Mouse (Mus musculus): ENCODE results near the gene Itgb1. TPM values are rescaled to one million over a fixed set of nuclear protein-coding genes. Genes with fewer than 3 reads are reported as not detected.

Itgb1 gene
- polyA plus RNA-seq, 1 experiment from 2014 or later: 349 TPM

DNA sequence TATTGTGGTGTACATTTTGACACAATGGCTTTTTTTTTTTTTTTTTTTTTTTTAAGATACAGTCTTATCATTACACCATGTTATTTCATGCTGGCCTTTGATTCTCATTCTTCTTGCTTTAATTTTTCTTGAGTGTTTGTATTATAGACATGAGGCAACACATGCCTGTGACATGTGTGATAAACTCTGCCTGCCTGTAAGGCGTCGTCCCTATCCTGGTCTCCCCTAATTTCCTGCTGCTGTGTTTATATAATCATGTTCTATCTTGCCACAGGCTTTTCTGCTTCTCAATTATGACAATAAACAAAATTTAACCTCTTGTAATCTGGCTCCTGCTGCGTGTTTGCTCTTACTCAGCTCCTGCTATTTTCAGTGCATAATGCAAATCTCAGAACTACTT, 12.5 kb downstream of the Itgb1 start:
- no peaks in the 10 kb centered on the region for H3K9me3 ChIP-seq (replicated peaks; ENCODE audit: control insufficient read depth, low read length)
- H3K27me3 ChIP-seq (ENCODE audit: control insufficient read depth, insufficient read depth, low read length): no peaks in the 10 kb centered on the region
- no peak overlapping the region for H3K4me2 ChIP-seq (ENCODE audit: low read depth, low read length)
- H3K9ac ChIP-seq (ENCODE audit: low read length): no peak overlapping the region
- H3K4me1 ChIP-seq (ENCODE audit: control insufficient read depth, insufficient read depth, low read length): peaks cover 22% of the 10 kb centered on the region
- 60% methylated on average over 3 of the region's 3 CpGs for WGBS
- H3K36me3 ChIP-seq (ENCODE audit: control insufficient read depth, insufficient read depth): no peaks in the 10 kb centered on the region
- H3K27ac ChIP-seq (ENCODE audit: low read length): no peak overlapping the region
- ATAC-seq (replicated peaks; ENCODE audit: extremely low read depth, insufficient read depth, low FRiP score): no peak
- no peak overlapping the region for H3K4me3 ChIP-seq (ENCODE audit: low read length)

DNA sequence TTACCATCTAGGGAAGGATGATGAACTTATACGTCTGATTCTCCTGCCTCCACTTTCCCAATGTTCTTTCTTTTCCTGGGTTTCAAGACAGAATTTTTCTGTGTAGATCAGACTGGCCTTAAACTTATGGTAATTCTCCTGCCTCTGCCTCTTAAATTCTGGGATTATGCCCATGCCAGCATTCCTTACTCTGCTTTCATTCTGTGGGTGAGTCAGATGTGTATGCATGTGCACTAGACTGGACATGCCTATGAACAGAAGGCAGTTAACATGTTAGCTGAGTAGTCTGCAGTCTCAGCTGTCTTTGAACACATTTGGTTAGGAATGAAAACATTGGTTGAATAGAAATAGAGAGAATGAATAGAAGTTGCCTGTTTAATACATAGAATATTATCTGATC, 18.9 kb downstream of the Itgb1 start:
- no peak overlapping the region for H3K9ac ChIP-seq (ENCODE audit: low read length)
- H3K36me3 ChIP-seq (ENCODE audit: control insufficient read depth, insufficient read depth): peaks cover 15% of the 10 kb centered on the region
- no peaks in the 10 kb centered on the region for H3K9me3 ChIP-seq (replicated peaks; ENCODE audit: control insufficient read depth, low read length)
- H3K27me3 ChIP-seq (ENCODE audit: control insufficient read depth, insufficient read depth, low read length): no peaks in the 10 kb centered on the region
- ATAC-seq (replicated peaks; ENCODE audit: extremely low read depth, insufficient read depth, low FRiP score): no peak
- no peak overlapping the region for H3K27ac ChIP-seq (ENCODE audit: low read length)
- H3K4me1 ChIP-seq (ENCODE audit: control insufficient read depth, insufficient read depth, low read length): peaks cover 9% of the 10 kb centered on the region
- 77% methylated on average over 1 of the region's 1 CpGs for WGBS
- H3K4me3 ChIP-seq (ENCODE audit: low read length): no peak overlapping the region
- no peak overlapping the region for H3K4me2 ChIP-seq (ENCODE audit: low read depth, low read length)

DNA sequence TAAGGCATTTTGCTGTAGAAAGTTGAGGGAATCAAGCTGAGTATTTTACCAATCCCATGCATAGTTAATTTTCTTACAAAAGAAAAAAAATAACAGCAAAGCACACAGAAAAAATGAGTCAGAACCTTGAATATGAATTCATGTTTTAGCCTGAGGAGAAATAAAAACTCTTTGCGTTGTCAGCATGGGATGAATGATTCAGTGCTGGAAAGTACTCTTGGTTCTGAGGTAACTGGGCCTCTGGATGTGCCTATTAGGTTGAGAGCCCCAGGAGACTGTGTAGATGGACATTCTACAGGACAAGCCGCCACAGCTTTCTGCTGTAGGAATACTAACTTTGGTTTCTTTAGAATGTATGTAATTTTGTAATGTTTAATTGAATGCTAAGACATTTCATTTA, 19.4 kb downstream of the Itgb1 start:
- H3K36me3 ChIP-seq (ENCODE audit: control insufficient read depth, insufficient read depth): peaks cover 17% of the 10 kb centered on the region
- 74% methylated on average over 2 of the region's 2 CpGs for WGBS
- no peak overlapping the region for H3K4me2 ChIP-seq (ENCODE audit: low read depth, low read length)
- no peaks in the 10 kb centered on the region for H3K27me3 ChIP-seq (ENCODE audit: control insufficient read depth, insufficient read depth, low read length)
- no peak overlapping the region for H3K9ac ChIP-seq (ENCODE audit: low read length)
- H3K9me3 ChIP-seq (replicated peaks; ENCODE audit: control insufficient read depth, low read length): no peaks in the 10 kb centered on the region
- no peak for ATAC-seq (replicated peaks; ENCODE audit: extremely low read depth, insufficient read depth, low FRiP score)
- no peak overlapping the region for H3K4me3 ChIP-seq (ENCODE audit: low read length)
- H3K4me1 ChIP-seq (ENCODE audit: control insufficient read depth, insufficient read depth, low read length): peaks cover 9% of the 10 kb centered on the region
- H3K27ac ChIP-seq (ENCODE audit: low read length): no peak overlapping the region

DNA sequence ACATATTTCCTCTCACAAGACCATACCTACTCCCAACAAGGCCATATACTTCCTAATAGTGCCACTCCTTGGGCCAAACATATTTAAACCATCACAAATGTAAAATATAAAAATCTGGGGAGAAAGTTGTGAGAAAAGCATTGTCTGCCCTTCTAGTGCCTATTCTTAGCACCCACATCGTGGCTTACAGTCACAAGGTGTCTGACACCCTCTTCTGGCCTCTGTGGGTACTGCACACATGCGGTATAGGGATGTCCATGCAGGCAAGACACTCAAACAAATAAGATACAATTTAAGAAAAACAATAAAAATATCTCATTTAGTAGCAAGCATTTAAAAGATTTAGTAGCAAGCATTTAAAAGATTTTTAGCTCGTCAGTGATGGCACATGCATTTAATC, 23.8 kb downstream of the Itgb1 start:
- no peak for ATAC-seq (replicated peaks; ENCODE audit: extremely low read depth, insufficient read depth, low FRiP score)
- H3K9me3 ChIP-seq (replicated peaks; ENCODE audit: control insufficient read depth, low read length): no peaks in the 10 kb centered on the region
- H3K36me3 ChIP-seq (ENCODE audit: control insufficient read depth, insufficient read depth): peaks cover 45% of the 10 kb centered on the region
- H3K27me3 ChIP-seq (ENCODE audit: control insufficient read depth, insufficient read depth, low read length): no peaks in the 10 kb centered on the region
- WGBS: 43% methylated on average over 3 of the region's 3 CpGs
- H3K4me3 ChIP-seq (ENCODE audit: low read length): no peak overlapping the region
- no peak overlapping the region for H3K4me2 ChIP-seq (ENCODE audit: low read depth, low read length)
- H3K9ac ChIP-seq (ENCODE audit: low read length): no peak overlapping the region
- peaks cover 3% of the 10 kb centered on the region for H3K4me1 ChIP-seq (ENCODE audit: control insufficient read depth, insufficient read depth, low read length)
- H3K27ac ChIP-seq (ENCODE audit: low read length): no peak overlapping the region

DNA sequence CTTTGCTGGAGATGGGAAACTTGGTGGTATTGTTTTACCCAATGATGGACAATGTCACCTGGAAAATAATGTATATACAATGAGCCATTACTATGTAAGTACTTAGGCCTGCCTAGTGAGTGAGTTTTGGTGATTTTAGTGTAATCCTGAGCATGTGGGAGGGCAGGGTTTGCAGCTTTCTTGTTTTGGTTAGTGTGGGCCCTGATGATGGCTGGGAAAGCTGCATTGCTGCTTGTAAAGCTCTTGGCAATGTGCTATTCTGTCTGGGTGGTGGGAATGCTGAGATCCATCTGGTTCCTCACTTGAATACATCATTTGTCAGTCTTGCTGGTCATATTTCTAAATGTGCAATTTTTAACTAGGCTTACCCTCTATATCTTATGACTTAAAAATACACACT, 30.7 kb downstream of the Itgb1 start:
- no peak overlapping the region for H3K27ac ChIP-seq (ENCODE audit: low read length)
- H3K4me1 ChIP-seq (ENCODE audit: control insufficient read depth, insufficient read depth, low read length): no peaks in the 10 kb centered on the region
- no peaks in the 10 kb centered on the region for H3K27me3 ChIP-seq (ENCODE audit: control insufficient read depth, insufficient read depth, low read length)
- H3K4me3 ChIP-seq (ENCODE audit: low read length): no peak overlapping the region
- ATAC-seq (replicated peaks; ENCODE audit: extremely low read depth, insufficient read depth, low FRiP score): no peak
- H3K9ac ChIP-seq (ENCODE audit: low read length): no peak overlapping the region
- H3K9me3 ChIP-seq (replicated peaks; ENCODE audit: control insufficient read depth, low read length): no peaks in the 10 kb centered on the region
- H3K4me2 ChIP-seq (ENCODE audit: low read depth, low read length): no peak overlapping the region
- peaks cover 52% of the 10 kb centered on the region for H3K36me3 ChIP-seq (ENCODE audit: control insufficient read depth, insufficient read depth)

DNA sequence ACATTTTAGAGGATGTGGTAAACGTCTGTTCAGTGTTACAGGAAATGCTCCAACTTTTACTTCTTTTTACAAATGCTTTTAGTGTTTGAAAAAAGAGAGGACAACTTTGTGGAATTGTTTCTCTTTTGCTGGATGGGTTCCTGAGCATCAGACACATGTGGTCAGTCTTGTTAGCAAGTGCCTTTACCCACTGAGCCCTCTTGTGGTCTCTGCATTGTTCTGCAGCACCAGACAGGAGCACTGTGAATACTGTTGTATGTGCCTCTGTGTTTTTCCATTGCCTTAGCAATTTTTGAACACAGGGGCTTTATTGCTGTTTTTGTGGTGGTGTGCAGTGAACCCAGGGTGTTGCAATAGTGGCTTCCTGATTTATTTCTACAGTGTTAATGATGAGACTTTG, 39.4 kb downstream of the Itgb1 start:
- no peaks in the 10 kb centered on the region for H3K9me3 ChIP-seq (replicated peaks; ENCODE audit: control insufficient read depth, low read length)
- H3K36me3 ChIP-seq (ENCODE audit: control insufficient read depth, insufficient read depth): peaks cover 45% of the 10 kb centered on the region
- no peaks in the 10 kb centered on the region for H3K4me1 ChIP-seq (ENCODE audit: control insufficient read depth, insufficient read depth, low read length)
- no peak overlapping the region for H3K9ac ChIP-seq (ENCODE audit: low read length)
- 39% methylated on average over 1 of the region's 1 CpGs for WGBS
- ATAC-seq (replicated peaks; ENCODE audit: extremely low read depth, insufficient read depth, low FRiP score): peak; percentile 70; the same call in 1 of the 2 replicates
- no peak overlapping the region for H3K4me3 ChIP-seq (ENCODE audit: low read length)
- no peaks in the 10 kb centered on the region for H3K27me3 ChIP-seq (ENCODE audit: control insufficient read depth, insufficient read depth, low read length)
- no peak overlapping the region for H3K27ac ChIP-seq (ENCODE audit: low read length)
- no peak overlapping the region for H3K4me2 ChIP-seq (ENCODE audit: low read depth, low read length)

DNA sequence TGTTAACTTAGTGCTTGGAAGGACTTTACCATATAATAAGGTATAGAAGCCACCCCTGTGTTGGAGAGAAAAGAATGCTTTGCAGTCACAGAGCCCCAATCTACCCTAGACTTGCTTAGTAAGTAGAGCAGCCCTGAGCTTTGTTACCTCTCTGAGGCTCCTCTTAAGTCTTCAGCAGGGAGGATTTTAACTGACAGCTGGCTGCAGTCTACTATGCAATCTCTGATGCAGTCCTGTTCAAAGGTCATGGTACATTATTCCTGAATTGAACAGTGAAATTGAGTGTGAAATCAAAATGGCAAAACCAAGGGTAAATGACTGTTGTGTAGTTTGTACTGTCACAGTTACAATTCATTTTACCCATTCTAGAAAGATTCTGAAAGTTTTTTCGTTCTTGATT, 41.8 kb downstream of the Itgb1 start:
- no peaks in the 10 kb centered on the region for H3K9me3 ChIP-seq (replicated peaks; ENCODE audit: control insufficient read depth, low read length)
- no peak overlapping the region for H3K4me3 ChIP-seq (ENCODE audit: low read length)
- H3K27ac ChIP-seq (ENCODE audit: low read length): no peak overlapping the region
- no peaks in the 10 kb centered on the region for H3K4me1 ChIP-seq (ENCODE audit: control insufficient read depth, insufficient read depth, low read length)
- H3K4me2 ChIP-seq (ENCODE audit: low read depth, low read length): no peak overlapping the region
- no peak overlapping the region for H3K9ac ChIP-seq (ENCODE audit: low read length)
- ATAC-seq (replicated peaks; ENCODE audit: extremely low read depth, insufficient read depth, low FRiP score): no peak
- 100% methylated on average over 1 of the region's 1 CpGs for WGBS
- H3K36me3 ChIP-seq (ENCODE audit: control insufficient read depth, insufficient read depth): peaks cover 49% of the 10 kb centered on the region
- H3K27me3 ChIP-seq (ENCODE audit: control insufficient read depth, insufficient read depth, low read length): no peaks in the 10 kb centered on the region

DNA sequence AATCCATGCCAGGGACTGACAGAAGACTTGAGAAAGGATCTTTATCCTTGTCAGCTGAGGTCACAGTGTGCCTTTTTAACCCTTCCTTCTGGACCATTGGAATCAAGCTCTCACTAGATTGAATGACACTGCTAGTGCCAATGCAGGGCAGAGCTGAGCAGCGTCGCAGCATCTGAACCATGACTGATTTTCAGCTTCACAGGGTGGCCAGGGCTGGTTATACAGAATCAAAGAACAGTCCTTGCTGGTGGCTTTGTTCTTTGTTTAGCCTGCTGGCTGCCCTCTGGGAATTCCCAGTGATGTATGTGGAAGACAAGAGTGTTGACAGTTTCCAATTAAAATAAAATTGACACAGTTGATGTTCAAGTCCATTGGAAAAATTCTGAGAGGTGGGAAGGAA, 46.8 kb downstream of the Itgb1 start:
- H3K36me3 ChIP-seq (ENCODE audit: control insufficient read depth, insufficient read depth): peaks cover 47% of the 10 kb centered on the region
- WGBS: 70% methylated on average over 2 of the region's 2 CpGs

DNA sequence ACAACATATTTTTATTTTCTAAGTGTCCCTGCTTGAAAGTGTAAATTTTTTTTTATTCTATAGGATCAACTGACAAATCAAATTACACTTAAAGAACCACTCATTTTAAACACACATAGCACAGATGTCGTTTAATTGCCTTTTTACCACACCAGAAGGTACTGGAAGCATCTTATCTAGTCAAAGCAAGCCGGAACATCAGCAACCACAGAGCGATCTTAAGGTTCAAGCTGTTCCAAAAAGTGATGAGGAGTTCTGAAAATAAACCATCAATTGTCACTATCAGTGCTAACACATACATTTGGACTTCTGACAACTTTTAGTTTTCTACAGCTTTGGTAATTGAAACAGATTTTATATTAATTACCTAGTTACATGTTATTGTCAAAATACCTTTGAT, 48.7 kb downstream of the Itgb1 start:
- no peak for ATAC-seq (replicated peaks; ENCODE audit: extremely low read depth, insufficient read depth, low FRiP score)
- no peak overlapping the region for H3K27ac ChIP-seq (ENCODE audit: low read length)
- no peaks in the 10 kb centered on the region for H3K4me1 ChIP-seq (ENCODE audit: control insufficient read depth, insufficient read depth, low read length)
- 89% methylated on average over 3 of the region's 3 CpGs for WGBS
- H3K27me3 ChIP-seq (ENCODE audit: control insufficient read depth, insufficient read depth, low read length): no peaks in the 10 kb centered on the region
- H3K4me2 ChIP-seq (ENCODE audit: low read depth, low read length): no peak overlapping the region
- no peak overlapping the region for H3K4me3 ChIP-seq (ENCODE audit: low read length)
- no peaks in the 10 kb centered on the region for H3K9me3 ChIP-seq (replicated peaks; ENCODE audit: control insufficient read depth, low read length)
- H3K36me3 ChIP-seq (ENCODE audit: control insufficient read depth, insufficient read depth): peaks cover 48% of the 10 kb centered on the region
- no peak overlapping the region for H3K9ac ChIP-seq (ENCODE audit: low read length)

More for the DNA sequence above, 46.8 kb downstream of the Itgb1 start:
- no peaks in the 10 kb centered on the region for H3K9me3 ChIP-seq (replicated peaks; ENCODE audit: control insufficient read depth, low read length)
- ATAC-seq (replicated peaks; ENCODE audit: extremely low read depth, insufficient read depth, low FRiP score): no peak
- H3K27ac ChIP-seq (ENCODE audit: low read length): no peak overlapping the region
- H3K9ac ChIP-seq (ENCODE audit: low read length): no peak overlapping the region
- no peak overlapping the region for H3K4me2 ChIP-seq (ENCODE audit: low read depth, low read length)
- H3K4me1 ChIP-seq (ENCODE audit: control insufficient read depth, insufficient read depth, low read length): no peaks in the 10 kb centered on the region
- no peak overlapping the region for H3K4me3 ChIP-seq (ENCODE audit: low read length)
- H3K27me3 ChIP-seq (ENCODE audit: control insufficient read depth, insufficient read depth, low read length): no peaks in the 10 kb centered on the region

DNA sequence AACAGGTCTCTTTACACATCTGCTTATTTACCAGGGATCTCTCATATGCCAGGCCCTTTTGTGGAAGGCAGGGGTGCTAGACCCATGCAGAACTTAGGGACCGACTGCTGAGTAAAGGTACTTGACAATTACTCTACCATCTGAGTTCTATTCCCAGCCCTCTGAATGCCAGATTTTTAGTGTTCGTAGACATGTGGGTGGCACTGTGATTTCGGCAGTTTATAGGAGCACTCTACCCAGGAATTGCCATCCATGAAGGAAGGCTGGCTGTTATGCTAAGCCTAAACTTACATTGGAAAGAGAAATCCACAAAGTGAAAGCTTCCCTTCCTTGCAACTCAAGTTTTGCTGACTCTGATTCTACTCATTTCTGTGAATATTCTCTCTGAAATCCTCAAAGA, 50.2 kb downstream of the Itgb1 start:
- no peaks in the 10 kb centered on the region for H3K27me3 ChIP-seq (ENCODE audit: control insufficient read depth, insufficient read depth, low read length)
- H3K36me3 ChIP-seq (ENCODE audit: control insufficient read depth, insufficient read depth): peaks cover 40% of the 10 kb centered on the region
- no peaks in the 10 kb centered on the region for H3K9me3 ChIP-seq (replicated peaks; ENCODE audit: control insufficient read depth, low read length)
- H3K27ac ChIP-seq (ENCODE audit: low read length): no peak overlapping the region
- no peaks in the 10 kb centered on the region for H3K4me1 ChIP-seq (ENCODE audit: control insufficient read depth, insufficient read depth, low read length)
- no peak for ATAC-seq (replicated peaks; ENCODE audit: extremely low read depth, insufficient read depth, low FRiP score)
- H3K4me3 ChIP-seq (ENCODE audit: low read length): no peak overlapping the region
- no peak overlapping the region for H3K4me2 ChIP-seq (ENCODE audit: low read depth, low read length)
- no peak overlapping the region for H3K9ac ChIP-seq (ENCODE audit: low read length)
- WGBS: 94% methylated on average over 3 of the region's 3 CpGs
